Mouse (Mus musculus) ES-Bruce4 (cell line): Measurements from ENCODE around the gene Tmem135.

Experiments
- CTCF ChIP-seq: IDR thresholded peaks from one replicate; pipeline ENCODE4 v1.8.1; 2011; ENCODE audit warnings: low read depth, low read length
- EP300 ChIP-seq: IDR thresholded peaks from 2 replicates; pipeline ENCODE4 v1.6.1; 2011; ENCODE audit warnings: low read depth, low read length; ENCODE audit not compliant: insufficient read depth

GRCm38 (mm10) chr7:89311555-89311954 lies 92.5 kb downstream of the Tmem135 start:
- TF ChIP-seq CTCF, result peak; percentile 5
- TF ChIP-seq EP300, result no peak
